Mouse (Mus musculus): Measurements from ENCODE around the gene Per1. TPM values are rescaled to one million over a fixed set of nuclear protein-coding genes. Genes with fewer than 3 reads are reported as not detected.

Gene Per1
- total and polyA plus RNA-seq, 2 experiments from 2014 or later, result 15.4 to 28.5 TPM

DNA sequence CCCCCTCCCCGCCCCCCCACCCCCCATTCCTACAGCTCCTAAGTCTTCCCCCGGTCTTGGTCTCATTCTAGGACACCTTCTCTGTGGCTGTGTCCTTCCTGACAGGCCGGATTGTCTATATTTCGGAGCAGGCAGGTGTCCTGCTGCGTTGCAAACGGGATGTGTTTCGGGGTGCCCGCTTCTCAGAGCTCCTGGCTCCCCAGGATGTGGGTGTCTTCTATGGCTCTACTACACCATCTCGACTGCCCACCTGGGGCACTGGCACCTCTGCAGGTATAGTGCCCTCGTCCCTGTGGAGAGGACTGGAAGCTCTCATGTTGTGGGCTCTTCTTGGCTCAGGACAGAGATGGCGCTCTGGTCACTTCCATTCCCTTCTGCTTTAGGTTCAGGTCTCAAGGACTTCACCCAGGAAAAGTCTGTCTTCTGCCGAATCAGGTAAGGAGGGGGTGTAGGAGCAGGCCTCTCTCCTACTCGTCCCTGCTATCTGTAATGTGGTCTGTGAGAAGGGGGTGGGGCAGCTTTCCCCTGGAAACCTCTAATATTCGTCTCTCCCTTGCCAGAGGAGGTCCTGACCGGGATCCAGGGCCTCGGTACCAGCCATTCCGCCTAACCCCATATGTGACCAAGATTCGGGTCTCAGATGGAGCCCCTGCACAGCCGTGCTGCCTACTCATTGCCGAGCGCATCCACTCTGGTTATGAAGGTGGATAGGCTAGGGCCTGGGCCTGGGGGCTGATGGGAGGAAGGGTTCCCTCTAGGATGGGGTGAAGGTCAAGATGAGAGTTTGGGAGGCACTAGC is 6.8 kb downstream of the Per1 start:
- no peak for TF ChIP-seq CTCF (IDR thresholded peaks at IDR 0.05)
- Histone ChIP-seq H3K9me3 (ENCODE audit: low read length) (no peaks in the 10 kb centered on the region), H3K4me1 (ENCODE audit: insufficient read depth, low read length) (peaks cover 23% of the 10 kb centered on the region), H3K27ac (ENCODE audit: low read depth, low read length) (no peak overlapping the region), H3K27me3 (ENCODE audit: insufficient read depth, low read length) (no peaks in the 10 kb centered on the region), H3K4me2 (ENCODE audit: low read depth, low read length, poor library complexity, severe bottlenecking) (no peak overlapping the region), H3K4me3 (ENCODE audit: low read depth, low read length) (no peak overlapping the region), H3K9ac (replicated peaks; ENCODE audit: low read length, poor library complexity, severe bottlenecking) (no peak overlapping the region), H3K36me3 (ENCODE audit: insufficient read depth, low read length) (peaks cover 55% of the 10 kb centered on the region)
- ATAC-seq (ENCODE audit: low FRiP score), result no peak
- DNase-seq (ENCODE audit: low spot score), result no peak
- WGBS, result 90% methylated on average over 21 of the region's 21 CpGs

DNA sequence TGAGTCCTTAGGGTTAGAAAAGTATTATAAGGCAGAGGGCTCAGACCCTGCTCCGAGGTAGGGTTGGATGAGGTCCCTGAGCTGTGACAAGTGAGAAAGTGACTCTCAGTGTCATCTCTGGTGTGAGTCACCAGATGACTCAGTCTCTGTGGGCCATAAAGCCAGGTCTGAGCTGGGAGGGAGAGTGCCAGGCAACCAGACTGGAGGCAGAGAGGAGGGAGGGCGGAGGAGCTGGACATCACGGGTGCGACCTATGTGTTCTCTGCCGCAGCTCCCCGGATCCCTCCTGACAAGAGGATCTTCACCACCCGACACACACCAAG is 7.3 kb downstream of the Per1 start:
- no peaks in the 10 kb centered on the region for H3K27me3 ChIP-seq (ENCODE audit: insufficient read depth, low read length)
- H3K4me3 ChIP-seq (ENCODE audit: low read depth, low read length), result no peak overlapping the region
- 94% methylated on average over 7 of the region's 7 CpGs for WGBS
- no peaks in the 10 kb centered on the region for H3K9me3 ChIP-seq (ENCODE audit: low read length)
- peaks cover 20% of the 10 kb centered on the region for H3K4me1 ChIP-seq (ENCODE audit: insufficient read depth, low read length)
- no peak overlapping the region for H3K27ac ChIP-seq (ENCODE audit: low read depth, low read length)
- H3K36me3 ChIP-seq (ENCODE audit: insufficient read depth, low read length), result peaks cover 60% of the 10 kb centered on the region
- H3K9ac ChIP-seq (replicated peaks; ENCODE audit: low read length, poor library complexity, severe bottlenecking), result no peak overlapping the region
- DNase-seq (ENCODE audit: low spot score) (no peak), ATAC-seq (ENCODE audit: low FRiP score) (no peak)
- no peak for TF ChIP-seq CTCF (IDR thresholded peaks at IDR 0.05)
- H3K4me2 ChIP-seq (ENCODE audit: low read depth, low read length, poor library complexity, severe bottlenecking), result no peak overlapping the region

DNA sequence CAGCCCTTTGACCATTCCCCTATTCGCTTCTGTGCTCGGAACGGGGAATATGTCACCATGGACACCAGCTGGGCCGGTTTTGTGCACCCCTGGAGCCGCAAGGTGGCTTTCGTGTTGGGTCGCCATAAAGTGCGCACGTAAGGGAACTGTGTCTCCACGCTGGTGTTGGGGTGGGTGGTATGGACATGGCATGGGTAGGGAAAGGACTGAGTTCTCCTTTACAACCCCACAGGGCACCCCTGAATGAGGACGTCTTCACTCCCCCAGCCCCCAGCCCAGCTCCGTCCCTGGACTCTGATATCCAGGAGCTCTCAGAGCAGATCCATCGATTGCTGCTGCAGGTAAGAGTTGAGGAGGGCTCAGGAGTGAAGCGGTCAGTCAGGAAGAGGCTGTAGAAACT is 8.1 kb downstream of the Per1 start:
- Histone ChIP-seq H3K4me3 (ENCODE audit: low read depth, low read length) (no peak overlapping the region), H3K4me1 (ENCODE audit: insufficient read depth, low read length) (peaks cover 13% of the 10 kb centered on the region), H3K27me3 (ENCODE audit: insufficient read depth, low read length) (no peaks in the 10 kb centered on the region), H3K27ac (ENCODE audit: low read depth, low read length) (no peak overlapping the region), H3K9me3 (ENCODE audit: low read length) (no peaks in the 10 kb centered on the region), H3K9ac (replicated peaks; ENCODE audit: low read length, poor library complexity, severe bottlenecking) (no peak overlapping the region), H3K36me3 (ENCODE audit: insufficient read depth, low read length) (peaks cover 68% of the 10 kb centered on the region), H3K4me2 (ENCODE audit: low read depth, low read length, poor library complexity, severe bottlenecking) (no peak overlapping the region)
- ATAC-seq (ENCODE audit: low FRiP score) (no peak), DNase-seq (ENCODE audit: low spot score) (no peak)
- WGBS, result 96% methylated on average over 14 of the region's 14 CpGs
- no peak for TF ChIP-seq CTCF (IDR thresholded peaks at IDR 0.05)

DNA sequence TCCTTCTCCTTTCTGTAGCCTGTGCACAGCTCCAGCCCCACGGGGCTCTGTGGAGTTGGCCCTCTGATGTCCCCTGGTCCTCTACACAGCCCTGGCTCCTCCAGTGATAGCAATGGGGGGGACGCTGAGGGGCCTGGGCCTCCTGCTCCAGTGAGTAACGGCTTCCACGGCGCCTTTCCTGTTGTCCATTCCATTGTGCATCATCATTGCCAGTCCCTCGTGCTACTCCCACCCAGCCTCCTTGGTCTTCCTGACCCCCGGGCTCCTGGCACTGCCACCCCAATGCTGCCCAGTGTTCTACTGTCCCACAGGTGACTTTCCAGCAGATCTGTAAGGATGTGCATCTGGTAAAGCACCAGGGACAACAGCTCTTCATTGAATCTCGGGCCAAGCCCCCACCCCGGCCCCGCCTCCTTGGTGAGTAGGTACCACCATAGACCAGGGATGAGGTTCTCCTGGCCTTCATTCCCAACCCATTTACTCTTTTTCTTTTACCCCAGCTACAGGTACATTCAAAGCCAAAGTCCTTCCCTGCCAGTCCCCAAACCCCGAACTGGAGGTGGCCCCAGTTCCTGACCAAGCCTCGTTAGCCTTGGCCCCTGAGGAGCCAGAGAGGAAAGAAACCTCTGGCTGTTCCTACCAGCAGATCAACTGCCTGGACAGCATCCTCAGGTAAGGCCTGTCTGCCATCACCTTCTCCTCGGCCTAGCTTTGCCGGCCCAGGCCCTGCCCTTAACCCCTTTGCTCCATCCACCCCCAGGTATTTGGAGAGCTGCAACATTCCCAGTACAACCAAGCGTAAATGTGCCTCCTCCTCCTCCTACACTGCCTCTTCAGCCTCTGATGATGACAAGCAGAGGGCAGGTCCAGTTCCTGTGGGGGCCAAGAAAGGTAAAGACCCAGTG is 8.8 kb downstream of the Per1 start:
- H3K4me1 ChIP-seq (ENCODE audit: insufficient read depth, low read length), result peaks cover 7% of the 10 kb centered on the region
- no peak overlapping the region for H3K4me3 ChIP-seq (ENCODE audit: low read depth, low read length)
- no peak overlapping the region for H3K4me2 ChIP-seq (ENCODE audit: low read depth, low read length, poor library complexity, severe bottlenecking)
- no peak for TF ChIP-seq CTCF (IDR thresholded peaks at IDR 0.05)
- no peaks in the 10 kb centered on the region for H3K27me3 ChIP-seq (ENCODE audit: insufficient read depth, low read length)
- WGBS, result 94% methylated on average over 15 of the region's 15 CpGs
- H3K36me3 ChIP-seq (ENCODE audit: insufficient read depth, low read length), result peaks cover 74% of the 10 kb centered on the region
- H3K9me3 ChIP-seq (ENCODE audit: low read length), result no peaks in the 10 kb centered on the region
- H3K27ac ChIP-seq (ENCODE audit: low read depth, low read length), result no peak overlapping the region
- no peak for DNase-seq (ENCODE audit: low spot score)
- no peak overlapping the region for H3K9ac ChIP-seq (replicated peaks; ENCODE audit: low read length, poor library complexity, severe bottlenecking)
- ATAC-seq (ENCODE audit: low FRiP score), result no peak

DNA sequence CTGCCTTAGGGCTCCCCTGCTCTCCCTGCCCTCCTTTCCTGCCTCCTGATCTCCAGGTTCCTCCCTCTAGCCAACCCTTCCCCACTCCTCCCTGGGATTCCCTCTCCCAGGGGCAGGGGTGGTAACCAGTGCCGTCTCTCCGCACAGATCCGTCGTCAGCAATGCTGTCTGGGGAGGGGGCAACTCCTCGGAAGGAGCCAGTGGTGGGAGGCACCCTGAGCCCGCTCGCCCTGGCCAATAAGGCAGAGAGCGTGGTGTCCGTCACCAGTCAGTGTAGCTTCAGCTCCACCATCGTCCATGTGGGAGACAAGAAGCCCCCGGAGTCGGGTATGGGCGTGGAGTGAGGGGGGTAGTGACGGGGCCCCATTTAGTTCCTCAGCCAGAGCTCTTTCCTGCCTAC is 9.5 kb downstream of the Per1 start:
- DNase-seq (ENCODE audit: low spot score) (no peak), ATAC-seq (ENCODE audit: low FRiP score) (no peak)
- Histone ChIP-seq H3K4me1 (ENCODE audit: insufficient read depth, low read length) (peaks cover 7% of the 10 kb centered on the region; the same call in 1 of the 2 replicates), H3K27ac (ENCODE audit: low read depth, low read length) (no peak overlapping the region), H3K4me3 (ENCODE audit: low read depth, low read length) (no peak overlapping the region), H3K27me3 (ENCODE audit: insufficient read depth, low read length) (no peaks in the 10 kb centered on the region), H3K36me3 (ENCODE audit: insufficient read depth, low read length) (peaks cover 79% of the 10 kb centered on the region), H3K9ac (replicated peaks; ENCODE audit: low read length, poor library complexity, severe bottlenecking) (no peak overlapping the region), H3K9me3 (ENCODE audit: low read length) (no peaks in the 10 kb centered on the region), H3K4me2 (ENCODE audit: low read depth, low read length, poor library complexity, severe bottlenecking) (no peak overlapping the region)
- TF ChIP-seq CTCF (IDR thresholded peaks at IDR 0.05), result no peak
- WGBS, result 93% methylated on average over 14 of the region's 14 CpGs

DNA sequence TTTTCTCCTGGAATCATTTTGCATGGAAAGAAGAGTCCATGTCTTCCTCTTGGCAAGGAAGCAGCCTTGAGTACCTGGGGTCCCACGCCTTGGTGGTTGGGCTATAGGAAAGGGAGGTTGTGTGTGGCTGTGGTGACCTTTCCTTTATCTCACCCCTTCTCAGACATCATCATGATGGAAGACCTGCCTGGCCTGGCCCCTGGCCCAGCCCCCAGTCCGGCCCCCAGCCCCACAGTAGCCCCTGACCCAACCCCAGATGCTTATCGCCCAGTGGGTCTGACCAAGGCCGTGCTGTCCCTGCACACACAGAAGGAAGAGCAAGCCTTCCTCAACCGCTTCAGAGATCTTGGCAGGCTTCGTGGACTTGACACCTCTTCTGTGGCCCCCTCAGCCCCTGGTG is 10.2 kb downstream of the Per1 start:
- H3K9ac ChIP-seq (replicated peaks; ENCODE audit: low read length, poor library complexity, severe bottlenecking), result no peak overlapping the region
- WGBS, result 91% methylated on average over 6 of the region's 6 CpGs
- no peak for TF ChIP-seq CTCF (IDR thresholded peaks at IDR 0.05)
- H3K4me3 ChIP-seq (ENCODE audit: low read depth, low read length), result no peak overlapping the region
- peaks cover 79% of the 10 kb centered on the region for H3K36me3 ChIP-seq (ENCODE audit: insufficient read depth, low read length)
- ATAC-seq (ENCODE audit: low FRiP score) (no peak), DNase-seq (ENCODE audit: low spot score) (no peak)
- H3K27ac ChIP-seq (ENCODE audit: low read depth, low read length), result no peak overlapping the region
- no peaks in the 10 kb centered on the region for H3K9me3 ChIP-seq (ENCODE audit: low read length)
- H3K4me1 ChIP-seq (ENCODE audit: insufficient read depth, low read length), result peaks cover 6% of the 10 kb centered on the region; the same call in 1 of the 2 replicates
- no peak overlapping the region for H3K4me2 ChIP-seq (ENCODE audit: low read depth, low read length, poor library complexity, severe bottlenecking)
- H3K27me3 ChIP-seq (ENCODE audit: insufficient read depth, low read length), result no peaks in the 10 kb centered on the region
